Mouse (Mus musculus) bone marrow, adult 2 months (tissue): ENCODE measurements around the gene Insl6. TPM values are rescaled to one million over a fixed set of nuclear protein-coding genes. Genes with fewer than 3 reads are reported as not detected.

Source experiments
- H3K27ac ChIP-seq: fragments of 200-500 bp; 2 replicates; pipeline ENCODE4 v1.5.1; 2012; ENCODE audit warnings: low read depth, mild to moderate bottlenecking, control low read depth, inconsistent platforms, low read length; ENCODE audit not compliant: control insufficient read depth, poor library complexity, insufficient read depth
- H3K4me1 ChIP-seq: fragments of 200-500 bp; 2 replicates; pipeline ENCODE4 v1.6.1; 2011; ENCODE audit warnings: low read length; ENCODE audit not compliant: control insufficient read depth, insufficient read depth
- H3K4me3 ChIP-seq: fragments of 200-500 bp; replicated peaks from 2 replicates; pipeline ENCODE3; 2011; ENCODE audit warnings: mild to moderate bottlenecking, low read depth, low read length, control low read depth; ENCODE audit not compliant: control insufficient read depth
- CTCF ChIP-seq: fragments of 200-500 bp; IDR thresholded peaks from 2 replicates; pipeline ENCODE4 v1.5.1; 2011; ENCODE audit warnings: low read length, control low read depth; ENCODE audit not compliant: control insufficient read depth, insufficient read depth
- POLR2A ChIP-seq: fragments of 200-500 bp; IDR thresholded peaks from 2 replicates; pipeline ENCODE4 v1.6.1; 2011; ENCODE audit warnings: low read depth, mild to moderate bottlenecking, control low read depth, low read length, borderline replicate concordance; ENCODE audit not compliant: control insufficient read depth
- WGBS: fragments of 180-500 bp; shearing (Covaris S2); methylation state at CpG from one replicate; pipeline ENCODE4 v1.1.7; 2018; 5-methylcytosine and 5-hydroxymethylcytosine counted together
- polyA plus RNA-seq: library from polyadenylated mRNA; stranded (reverse); fragments of >200 nt; gene quantifications from 2 replicates; pipeline ENCODE4 v1.2.4, GENCODE M21; 2011; ENCODE audit warnings: low replicate concordance; ENCODE audit not compliant: missing spikeins, insufficient read depth, insufficient read length

The Insl6 gene
- polyA plus RNA-seq, 1 experiment = 2.9 TPM

- WGBS = 57% methylated on average over 7 of the region's 7 CpGs
- TF ChIP-seq CTCF = no peak
- no peak for TF ChIP-seq POLR2A
Observed at GRCm38 (mm10) chr19:29285451-29285869, 39.7 kb downstream of the Insl6 start.

GRCm38 (mm10) chr19:29278944-29279587 lies 46.1 kb downstream of the Insl6 start:
- 88% methylated on average over 6 of the region's 6 CpGs for WGBS
- Histone ChIP-seq H3K27ac (no peak overlapping the region), H3K4me1 (no peaks in the 10 kb centered on the region), H3K4me3 (no peak overlapping the region)
- TF ChIP-seq POLR2A = no peak
- TF ChIP-seq CTCF = no peak

More at GRCm38 (mm10) chr19:29285451-29285869, 39.7 kb downstream of the Insl6 start:
- Histone ChIP-seq H3K4me3 (no peak overlapping the region), H3K4me1 (no peaks in the 10 kb centered on the region), H3K27ac (no peak overlapping the region)

- WGBS = 94% methylated on average over 4 of the region's 4 CpGs
- no peaks in the 10 kb centered on the region for H3K4me1 ChIP-seq
Observed at GRCm38 (mm10) chr19:29276414-29276813, 48.7 kb downstream of the Insl6 start.

GRCm38 (mm10) chr19:29272011-29272809 lies 52.9 kb downstream of the Insl6 start:
- TF ChIP-seq POLR2A (no peak), CTCF (no peak)
- WGBS = 87% methylated on average over 3 of the region's 3 CpGs
- no peak overlapping the region for H3K4me3 ChIP-seq
- no peak overlapping the region for H3K27ac ChIP-seq
- H3K4me1 ChIP-seq = peaks cover 2% of the 10 kb centered on the region; the same call in 1 of the 2 replicates

More at GRCm38 (mm10) chr19:29276414-29276813, 48.7 kb downstream of the Insl6 start:
- H3K4me3 ChIP-seq = no peak overlapping the region
- TF ChIP-seq POLR2A (no peak), CTCF (no peak)
- no peak overlapping the region for H3K27ac ChIP-seq

Other genes with a start within 250 kb of the Insl6 start
- 18.2 and 19.0 TPM in 2 replicates for gene Rcl1, start 224.0 kb downstream of the Insl6 start, polyA plus RNA-seq
- gene Jak2, start 73.5 kb downstream of the Insl6 start, polyA plus RNA-seq = 13.6 and 21.3 TPM in 2 replicates
- not detected in 2 replicates for gene Rln1, start 9.3 kb upstream of the Insl6 start, polyA plus RNA-seq
- 38.5 and 55.8 TPM in 2 replicates for gene Plgrkt, start 42.0 kb upstream of the Insl6 start, polyA plus RNA-seq
- gene Cd274, start 42.1 kb upstream of the Insl6 start, polyA plus RNA-seq = 2.1 and 2.9 TPM in 2 replicates
- 0.92 TPM in 1 of 2 replicates, not detected in the other for gene Pdcd1lg2, start 85.6 kb upstream of the Insl6 start, polyA plus RNA-seq
- 2.9 and 5.7 TPM in 2 replicates for gene Ric1, start 196.9 kb upstream of the Insl6 start, polyA plus RNA-seq